Mouse (Mus musculus) testis, adult 10 weeks (tissue): ENCODE measurements around the gene 4921511C20Rik. TPM values are rescaled to one million over a fixed set of nuclear protein-coding genes. Genes with fewer than 3 reads are reported as not detected.

ENCODE experiments used
- polyA plus RNA-seq: library from polyadenylated mRNA; stranded (reverse); fragments of 350-450 nt; fragmentation: Illumina TruSeq; extraction: RNeasy Lipid Tissue Mini Kit (QIAGEN cat#74804); gene quantifications from one replicate; pipeline ENCODE4 v1.2.3, GENCODE M21; 2014; ENCODE audit warnings: low read depth, low replicate concordance

Gene 4921511C20Rik
- 61.2 TPM for polyA plus RNA-seq

DNA sequence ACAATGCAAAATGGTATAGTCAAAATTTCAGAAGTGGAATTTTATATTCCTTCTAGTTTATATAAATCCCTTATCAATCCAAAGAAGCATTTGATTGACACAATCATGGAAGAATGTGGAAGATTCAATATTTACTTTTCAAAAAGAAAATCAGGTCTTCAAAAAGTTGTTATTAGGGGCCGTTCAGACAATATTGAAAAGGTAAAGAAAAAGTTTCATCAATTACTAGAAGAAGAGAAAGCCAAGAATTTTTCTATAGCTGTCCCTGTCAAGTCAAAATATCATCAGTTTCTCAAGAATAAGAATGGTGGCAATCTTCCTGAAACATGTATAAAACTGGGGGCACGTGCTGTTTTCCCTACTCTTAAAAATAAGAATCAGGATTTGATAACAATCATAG, at the start of gene 4921511C20Rik:
4921511C20Rik (plus strand) TSS at position 301 of the 400 bp plus-strand sequence.

